ENCODE assay signal across 16 mouse cellular contexts in the genomic region with DNA sequence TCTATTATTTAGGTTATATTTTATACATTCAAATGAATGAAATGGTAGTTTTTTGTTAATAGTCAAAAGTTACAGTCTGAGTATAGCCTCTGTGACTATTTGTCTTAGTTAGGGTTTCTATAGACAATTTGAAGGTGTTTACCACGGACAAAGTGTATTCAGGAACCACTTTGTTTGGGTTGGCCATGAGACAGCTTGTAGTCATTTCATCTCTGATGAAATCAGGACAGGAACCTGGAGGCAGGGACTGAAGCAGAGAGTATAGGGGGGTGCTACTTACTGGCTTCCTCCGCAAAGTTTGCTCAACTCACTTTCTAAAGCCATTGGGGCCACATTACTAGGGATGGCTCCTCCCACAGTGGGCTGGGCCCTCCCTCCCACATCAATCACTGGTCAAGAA. TPM values are rescaled to one million over a fixed set of nuclear protein-coding genes. Genes with fewer than 3 reads are reported as not detected.
"Had no signal": no experiment of that assay in that cellular context is flagged by ENCODE, and none has a peak within 500 bp of the region (broad histone marks: within the 10 kb centered on the region; RNA-seq: fewer than 3 reads in every experiment).

No protein-coding gene starts in this region.

- DNase-seq: lung, adult 18-20 months; lung, postnatal 4 days; midbrain, embryonic 14.5 days; retina, postnatal 1 day; right cerebral cortex, adult 18-20 months; thymus, adult 18-20 months; thymus, postnatal 25 days; thymus, postnatal 4 days had no signal

- H3K36me3 ChIP-seq: midbrain, embryonic 10.5 days; midbrain, embryonic 12.5 days; neural tube, embryonic 13.5 days; neural tube, embryonic 15.5 days; stomach, embryonic 15.5 days had no signal

- H3K4me1 ChIP-seq: midbrain, embryonic 10.5 days; midbrain, embryonic 12.5 days; neural tube, embryonic 13.5 days; neural tube, embryonic 15.5 days; stomach, embryonic 15.5 days had no signal

- H3K9me3 ChIP-seq: midbrain, embryonic 10.5 days; midbrain, embryonic 12.5 days; neural tube, embryonic 13.5 days; neural tube, embryonic 15.5 days; stomach, embryonic 15.5 days had no signal

- H3K27ac ChIP-seq: midbrain, embryonic 10.5 days; midbrain, embryonic 12.5 days; neural tube, embryonic 13.5 days; neural tube, embryonic 15.5 days; stomach, embryonic 15.5 days had no signal

- ATAC-seq: midbrain, embryonic 16.5 days had no signal

- H3K9ac ChIP-seq: lung, embryonic 14.5 days; midbrain, embryonic 12.5 days; neural tube, embryonic 13.5 days; neural tube, embryonic 15.5 days; stomach, embryonic 15.5 days had no signal

- H3K4me3 ChIP-seq: midbrain, embryonic 10.5 days; midbrain, embryonic 12.5 days; myocyte; neural tube, embryonic 13.5 days; neural tube, embryonic 15.5 days; stomach, embryonic 15.5 days had no signal

- H3K4me2 ChIP-seq: lung, embryonic 14.5 days; midbrain, embryonic 12.5 days; neural tube, embryonic 13.5 days; neural tube, embryonic 15.5 days; stomach, embryonic 15.5 days had no signal

- H3K27me3 ChIP-seq: midbrain, embryonic 12.5 days; neural tube, embryonic 13.5 days; neural tube, embryonic 15.5 days; stomach, embryonic 15.5 days had no signal

RNA-seq across cellular contexts. Expression of gene Il1rl2, which starts 12.8 kb away (rescaled TPM):
- polyA plus RNA-seq: myocyte had no signal
